ENCODE assay signal across 21 mouse cellular contexts in genomic region chr14:30877827-30878226, GRCm38 (mm10). TPM values are rescaled to one million over a fixed set of nuclear protein-coding genes. Genes with fewer than 3 reads are reported as not detected.
"Had no signal": no experiment of that assay in that cellular context is flagged by ENCODE, and none has a peak within 500 bp of the region (broad histone marks: within the 10 kb centered on the region; RNA-seq: fewer than 3 reads in every experiment).

No protein-coding gene starts in this region.

- H3K27me3 ChIP-seq: liver, embryonic 13.5 days; midbrain, embryonic 12.5 days; midbrain, embryonic 15.5 days; neural tube, embryonic 13.5 days; stomach, embryonic 15.5 days had no signal

- H3K36me3 ChIP-seq: stomach, embryonic 15.5 days had no signal

- H3K4me2 ChIP-seq: liver, embryonic 13.5 days; midbrain, embryonic 12.5 days; midbrain, embryonic 15.5 days; neural tube, embryonic 13.5 days; stomach, embryonic 15.5 days had no signal

- H3K9me3 ChIP-seq: liver, embryonic 13.5 days; midbrain, embryonic 12.5 days; midbrain, embryonic 15.5 days; neural tube, embryonic 13.5 days; stomach, embryonic 15.5 days had no signal

- DNase-seq: kidney, adult 9 months; kidney, postnatal 25 days; layer of hippocampus, postnatal 36 days; liver, embryonic 13.5 days; lung, adult 2 months; lung, postnatal 14 days; retina, postnatal 1 day; right cerebral cortex, postnatal 25 days; spleen, adult 18-20 months; thymus, adult 18-20 months; thymus, postnatal 36 days had no signal

- H3K9ac ChIP-seq: liver, embryonic 13.5 days; midbrain, embryonic 12.5 days; midbrain, embryonic 15.5 days; neural tube, embryonic 13.5 days; stomach, embryonic 15.5 days had no signal

- ATAC-seq: midbrain, embryonic 15.5 days had no signal

- H3K27ac ChIP-seq: left cerebral cortex, adult 2 months; liver, embryonic 13.5 days; macrophage; midbrain, embryonic 12.5 days; midbrain, embryonic 15.5 days; neural tube, embryonic 13.5 days had no signal

- H3K4me3 ChIP-seq: left cerebral cortex, adult 2 months; liver, embryonic 13.5 days; midbrain, embryonic 12.5 days; midbrain, embryonic 15.5 days; neural tube, embryonic 13.5 days; stomach, embryonic 15.5 days had no signal

- H3K4me1 ChIP-seq: midbrain, embryonic 15.5 days; neural tube, embryonic 13.5 days had no signal

RNA-seq across cellular contexts. Expression of gene Mustn1, which starts 1.2 kb away (rescaled TPM):
- polyA plus RNA-seq: macrophage had no signal

RNA-seq across cellular contexts. Expression of gene Itih4, which starts 8.4 kb away (rescaled TPM):
- total RNA-seq: layer of hippocampus, postnatal 36 days; left cerebral cortex, postnatal 36 days; megakaryocyte, adult 5-6 weeks; neutrophil, adult 5-6 weeks had no signal
- polyA plus RNA-seq: limb, embryonic 11.5 days; macrophage; midbrain, embryonic 12.5 days; midbrain, embryonic 15.5 days; neural tube, embryonic 13.5 days had no signal

RNA-seq across cellular contexts. Expression of gene Itih3, which starts 45.7 kb away (rescaled TPM):
- total RNA-seq: megakaryocyte, adult 5-6 weeks; neutrophil, adult 5-6 weeks had no signal
- polyA plus RNA-seq: macrophage had no signal
